Mouse (Mus musculus) MEL (cell line): Measurements from ENCODE around the gene Pcx. TPM values are rescaled to one million over a fixed set of nuclear protein-coding genes. Genes with fewer than 3 reads are reported as not detected.

Experiments
- DNase-seq: peaks from one replicate; pipeline ENCODE4 v3.0.0; 2011; ENCODE audit warnings: low read depth, low spot score
- H3K27ac ChIP-seq: 2 replicates; pipeline ENCODE4 v1.5.1; 2012; ENCODE audit warnings: low read depth, mild to moderate bottlenecking, control low read depth, low read length, moderate library complexity; ENCODE audit not compliant: control insufficient read depth
- H3K27me3 ChIP-seq, 2 experiments: fragments of 150-350 bp in 1 of 2; sonication (generic) in 1 of 2; 2 replicates each; pipeline ENCODE4 v1.6.1; 2012; ENCODE audit warnings: low read length in 2 of 2, mild to moderate bottlenecking in 2 of 2, improper control_type of control experiment in 1 of 2, moderate library complexity in 1 of 2; ENCODE audit not compliant: insufficient read depth in 2 of 2, control insufficient read depth in 1 of 2
- H3K36me3 ChIP-seq, 2 experiments: 2 replicates each; pipeline ENCODE4 v1.6.1; 2012 to 2014; ENCODE audit warnings: low read length in 2 of 2, improper control_type of control experiment in 1 of 2, inconsistent platforms in 1 of 2, mild to moderate bottlenecking in 1 of 2; ENCODE audit not compliant: insufficient read depth in 2 of 2, control insufficient read depth in 1 of 2
- H3K4me1 ChIP-seq, 2 experiments: fragments of 150-350 bp in 1 of 2; sonication (generic) in 1 of 2; 2 replicates each; pipeline ENCODE4 v1.6.1; 2012; ENCODE audit warnings: low read length in 2 of 2, improper control_type of control experiment in 1 of 2, mild to moderate bottlenecking in 1 of 2; ENCODE audit not compliant: insufficient read depth in 2 of 2, control insufficient read depth in 1 of 2
- H3K4me3 ChIP-seq, 2 experiments: fragments of 150-350 bp in 1 of 2; sonication (generic) in 1 of 2; 2 replicates each; pipeline ENCODE4 v1.5.1; 2012; ENCODE audit warnings: low read depth in 2 of 2, low read length in 2 of 2, mild to moderate bottlenecking in 2 of 2, moderate library complexity in 2 of 2, control low read depth in 1 of 2, improper control_type of control experiment in 1 of 2; ENCODE audit not compliant: control insufficient read depth in 1 of 2, insufficient read depth in 1 of 2
- H3K79me2 ChIP-seq: 2 replicates; pipeline ENCODE4 v1.6.1; 2012; ENCODE audit warnings: mild to moderate bottlenecking, low read length, moderate library complexity; ENCODE audit not compliant: control insufficient read depth, poor library complexity, insufficient read depth
- H3K9ac ChIP-seq: 2 replicates; pipeline ENCODE4 v1.6.1; 2012; ENCODE audit warnings: low read depth, mild to moderate bottlenecking, control low read depth, low read length, moderate library complexity; ENCODE audit not compliant: control insufficient read depth, poor library complexity, severe bottlenecking
- H3K9me3 ChIP-seq: fragments of 150-350 bp; sonication (generic); replicated peaks from 2 replicates; pipeline ENCODE4 v1.6.1; 2012; ENCODE audit warnings: mild to moderate bottlenecking, low read length, improper control_type of control experiment, moderate library complexity; ENCODE audit not compliant: insufficient read depth
- BHLHE40 ChIP-seq: IDR thresholded peaks from 2 replicates; pipeline ENCODE4 v1.6.1; 2012; ENCODE audit warnings: low read depth, mild to moderate bottlenecking, inconsistent platforms, low read length, improper control_type of control experiment, borderline replicate concordance
- CHD2 ChIP-seq: IDR thresholded peaks from 2 replicates; pipeline ENCODE4 v1.6.1; 2011; ENCODE audit warnings: low read length, improper control_type of control experiment
- E2F4 ChIP-seq: IDR thresholded peaks from 2 replicates; pipeline ENCODE4 v1.6.1; 2011; ENCODE audit warnings: low read depth, low read length, improper control_type of control experiment, borderline replicate concordance
- ELF1 ChIP-seq: IDR thresholded peaks from 2 replicates; pipeline ENCODE4 v1.6.1; 2014; ENCODE audit warnings: low read depth, mild to moderate bottlenecking, inconsistent platforms, low read length, improper control_type of control experiment, moderate library complexity
- GATA1 ChIP-seq: IDR thresholded peaks from 2 replicates; pipeline ENCODE4 v1.6.1; 2011; ENCODE audit warnings: low read depth, low read length, improper control_type of control experiment
- KAT2A ChIP-seq: conservative IDR thresholded peaks from 2 replicates; pipeline ENCODE4 v1.6.1; 2012; ENCODE audit warnings: low read depth, low read length, improper control_type of control experiment, inconsistent platforms
- MAFK ChIP-seq: IDR thresholded peaks from 2 replicates; pipeline ENCODE4 v1.6.1; 2011; ENCODE audit warnings: low read depth, mild to moderate bottlenecking, low read length, improper control_type of control experiment, borderline replicate concordance
- MAX ChIP-seq: IDR thresholded peaks from 2 replicates; pipeline ENCODE4 v1.6.1; 2011; ENCODE audit warnings: low read length, improper control_type of control experiment
- MAZ ChIP-seq: IDR thresholded peaks from 2 replicates; pipeline ENCODE4 v1.6.1; 2012; ENCODE audit warnings: low read depth, mild to moderate bottlenecking, inconsistent platforms, low read length, improper control_type of control experiment
- MEF2A ChIP-seq: IDR thresholded peaks from 2 replicates; pipeline ENCODE4 v1.6.1; 2014; ENCODE audit warnings: low read depth, mild to moderate bottlenecking, inconsistent platforms, low read length, improper control_type of control experiment; ENCODE audit not compliant: poor library complexity, insufficient replicate concordance, severe bottlenecking; ENCODE audit errors: extremely low read depth
- MXI1 ChIP-seq: IDR thresholded peaks from 2 replicates; pipeline ENCODE4 v1.6.1; 2011; ENCODE audit warnings: mild to moderate bottlenecking, low read depth, low read length, improper control_type of control experiment
- NELFE ChIP-seq: IDR thresholded peaks from 2 replicates; pipeline ENCODE4 v1.6.1; 2011; ENCODE audit warnings: low read depth, low read length, improper control_type of control experiment
- NRF1 ChIP-seq: IDR thresholded peaks from 2 replicates; pipeline ENCODE4 v1.6.1; 2014; ENCODE audit warnings: low read depth, mild to moderate bottlenecking, inconsistent platforms, low read length, improper control_type of control experiment, moderate library complexity; ENCODE audit not compliant: poor library complexity, insufficient read depth, severe bottlenecking
- POLR2AphosphoS5 ChIP-seq: IDR thresholded peaks from 2 replicates; pipeline ENCODE4 v1.6.1; 2012; ENCODE audit warnings: low read depth, borderline replicate concordance, mild to moderate bottlenecking, inconsistent platforms, low read length, moderate library complexity, mixed read lengths
- RAD21 ChIP-seq: IDR thresholded peaks from 2 replicates; pipeline ENCODE4 v1.6.1; 2011; ENCODE audit warnings: mild to moderate bottlenecking, low read depth, low read length, improper control_type of control experiment
- RCOR1 ChIP-seq: IDR thresholded peaks from 2 replicates; pipeline ENCODE4 v1.6.1; 2012; ENCODE audit warnings: low read depth, mild to moderate bottlenecking, inconsistent platforms, low read length, improper control_type of control experiment
- TAL1 ChIP-seq: IDR thresholded peaks from 2 replicates; pipeline ENCODE4 v1.6.1; 2012; ENCODE audit warnings: mild to moderate bottlenecking, inconsistent platforms, low read length, moderate library complexity, mixed read lengths
- TCF12 ChIP-seq: IDR thresholded peaks from 2 replicates; pipeline ENCODE4 v1.6.1; 2014; ENCODE audit warnings: low read depth, mild to moderate bottlenecking, inconsistent platforms, low read length, improper control_type of control experiment, moderate library complexity
- ZMIZ1 ChIP-seq: IDR thresholded peaks from 2 replicates; pipeline ENCODE4 v1.6.1; 2012; ENCODE audit warnings: low read depth, mild to moderate bottlenecking, inconsistent platforms, low read length, improper control_type of control experiment, moderate library complexity
- polyA plus RNA-seq, 2 experiments: library from polyadenylated mRNA; stranded (reverse) in 1 of 2; unstranded in 1 of 2; fragments of >175 nt in 1 of 2; fragments of >200 nt in 1 of 2; gene quantifications; 2 replicates each; pipeline versions ENCODE4 v1.2.1 to v1.2.4; 2012; ENCODE audit warnings: low replicate concordance in 2 of 2, low read depth in 1 of 2; ENCODE audit not compliant: insufficient read length in 2 of 2, insufficient read depth in 1 of 2, missing spikeins in 1 of 2
- total RNA-seq: library from RNA; depleted of rRNA; stranded (reverse); fragments of 300-350 nt; gene quantifications from 2 replicates; pipeline ENCODE4 v1.2.3, GENCODE M21; 2012

The Pcx gene
- total and polyA plus RNA-seq, 3 experiments, result 7.2 to 7.9 TPM; not detected in 1

- H3K27ac ChIP-seq, result peak overlapping the region; percentile 85
- no peaks in the 10 kb centered on the region for H3K27me3 ChIP-seq
- H3K9me3 ChIP-seq, result no peaks in the 10 kb centered on the region
- TF ChIP-seq POLR2AphosphoS5 (no peak), CHD2 (no peak), TAL1 (no peak), MAFK (no peak), TCF12 (no peak), MXI1 (no peak), BHLHE40 (no peak), NRF1 (no peak), GATA1 (no peak), E2F4 (no peak), MAZ (no peak), MAX (no peak)
- H3K4me3 ChIP-seq, result peak overlapping the region in 1 of 2 experiments; percentile 59; a peak in 2 of 4 replicates
- H3K9ac ChIP-seq, result no peak overlapping the region
- no peak for DNase-seq
- peaks cover 0 to 18% of the 10 kb centered on the region in 2 experiments; a peak in 2 of 4 replicates for H3K36me3 ChIP-seq
- no peaks in the 10 kb centered on the region for H3K79me2 ChIP-seq
- peaks cover 20 to 23% of the 10 kb centered on the region in 2 experiments for H3K4me1 ChIP-seq
Measured at GRCm38 (mm10) chr19:4559588-4559987, 49.3 kb downstream of the Pcx start.

- no peaks in the 10 kb centered on the region for H3K79me2 ChIP-seq
- no peak overlapping the region for H3K27ac ChIP-seq
- peaks cover 20 to 23% of the 10 kb centered on the region in 2 experiments for H3K4me1 ChIP-seq
- TF ChIP-seq MXI1 (no peak), MEF2A (no peak), NELFE (no peak), NRF1 (no peak), KAT2A (no peak), CHD2 (no peak), ELF1 (no peak), RCOR1 (no peak), TCF12 (no peak), RAD21 (no peak), ZMIZ1 (no peak), MAFK (no peak)
- H3K36me3 ChIP-seq, result peaks cover 0 to 18% of the 10 kb centered on the region in 2 experiments; a peak in 2 of 4 replicates
- H3K9me3 ChIP-seq, result no peaks in the 10 kb centered on the region
- no peak for DNase-seq
- H3K4me3 ChIP-seq, result no peak overlapping the region
- H3K9ac ChIP-seq, result no peak overlapping the region
- H3K27me3 ChIP-seq, result no peaks in the 10 kb centered on the region
Measured at GRCm38 (mm10) chr19:4560205-4560604, 49.9 kb downstream of the Pcx start.
